Mouse (Mus musculus) adipocyte (in vitro differentiated cells): Measurements from ENCODE around the gene Rimkla.
"Not testable (repeated sequence)": the region's sequence is repeated elsewhere in the genome, so short reads cannot be mapped to it uniquely, and the experiment has no call there.

Experiments
- DNase-seq: peaks from one replicate; pipeline ENCODE4 v3.0.0-alpha.2; 2016; ENCODE audit warnings: low spot score

Rimkla gene

GRCm38 (mm10) chr4:119492291-119492932, at the start of gene Rimkla:
Gene Rimkla, minus strand, starts transcription at chr4:119492628.
- no peak for DNase-seq

GRCm38 (mm10) chr4:119540533-119540890, 48.1 kb upstream of the Rimkla start:
- DNase-seq = no peak

DNA sequence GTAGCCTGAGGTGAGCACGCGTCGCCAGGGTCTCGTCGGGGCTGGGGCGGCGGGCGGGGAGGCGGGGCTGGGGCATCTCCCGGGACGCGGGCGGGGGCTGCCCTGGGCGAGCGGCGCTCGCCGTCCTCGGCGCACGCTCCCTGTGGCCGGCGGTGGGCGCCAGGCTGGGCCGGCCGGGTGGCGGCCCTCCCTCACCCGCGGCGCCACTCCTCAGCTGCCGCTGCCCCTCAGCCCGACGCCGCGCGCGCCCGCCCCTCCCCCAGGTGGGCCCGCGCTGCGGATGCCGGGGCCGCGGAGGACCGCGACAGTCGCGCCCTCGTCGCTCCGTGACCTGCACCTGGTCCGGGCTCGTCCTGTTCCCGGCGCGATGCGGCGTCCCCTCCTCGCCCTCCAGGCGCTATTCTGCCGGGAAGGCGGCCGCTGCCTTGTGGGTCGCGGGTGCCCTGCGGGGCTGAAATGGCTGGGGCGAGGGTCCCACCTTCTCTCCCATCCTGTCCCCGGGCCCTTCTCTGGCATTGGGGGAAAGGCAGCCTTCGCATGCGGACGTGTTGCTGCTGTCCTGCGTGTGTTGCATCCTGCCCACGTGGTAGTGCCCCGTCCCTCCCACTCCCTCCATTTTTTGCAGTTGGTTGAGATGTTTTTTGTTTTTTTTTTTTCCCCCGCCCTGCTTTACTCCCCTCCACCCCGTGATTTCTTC, 47.6 kb upstream of the Rimkla start:
- peak; percentile 67 for DNase-seq

- peak; percentile 90 for DNase-seq
These were observed 46.8 kb upstream of the Rimkla start, which contains the start of gene Frg2f1 for GRCm38 (mm10) chr4:119539031-119539824. Gene Frg2f1, minus strand, starts transcription at chr4:119539529.

DNA sequence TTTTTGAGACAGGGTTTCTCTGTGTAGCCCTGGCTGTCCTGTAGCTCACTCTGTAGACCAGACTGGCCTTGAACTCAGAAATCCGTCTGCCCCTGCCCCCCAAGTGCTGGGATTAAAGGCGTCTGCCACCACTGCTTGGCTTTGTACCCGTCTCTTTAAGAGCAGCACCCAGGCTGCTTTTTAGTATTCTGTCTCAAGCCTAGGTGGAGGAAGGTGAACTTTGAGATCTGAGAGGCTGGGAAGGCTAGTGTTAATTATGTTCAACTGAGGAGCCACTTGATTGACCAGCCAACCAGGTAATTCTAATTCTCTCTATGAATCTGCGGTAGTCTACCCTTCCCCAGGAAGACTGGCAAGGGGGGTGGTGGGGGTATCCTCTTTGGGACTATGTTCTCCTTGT, 45.0 kb upstream of the Rimkla start:
- no peak for DNase-seq

DNA sequence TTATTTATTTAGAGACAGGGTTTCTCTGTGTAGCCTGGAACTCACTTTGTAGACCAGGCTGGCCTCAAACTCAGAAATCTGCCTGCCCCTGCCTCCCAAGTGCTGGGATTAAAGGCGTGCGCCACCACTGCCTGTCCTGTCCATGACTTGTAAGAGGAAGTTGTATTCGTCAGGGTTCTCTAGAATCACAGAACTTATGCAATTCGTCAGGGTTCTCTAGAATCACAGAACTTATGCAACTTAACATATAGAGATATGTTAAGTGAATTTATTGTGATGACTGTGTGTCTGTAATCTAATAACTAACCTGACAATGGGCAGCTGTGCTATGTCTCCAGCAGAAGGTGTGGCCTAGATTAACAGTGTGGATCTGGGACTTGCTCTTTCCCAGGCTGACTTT, 44.2 kb upstream of the Rimkla start, which contains the start of gene Foxj3:
Foxj3 (plus strand) TSS at position 390 of the 400 bp plus-strand sequence.
- DNase-seq = not testable (repeated sequence)

DNA sequence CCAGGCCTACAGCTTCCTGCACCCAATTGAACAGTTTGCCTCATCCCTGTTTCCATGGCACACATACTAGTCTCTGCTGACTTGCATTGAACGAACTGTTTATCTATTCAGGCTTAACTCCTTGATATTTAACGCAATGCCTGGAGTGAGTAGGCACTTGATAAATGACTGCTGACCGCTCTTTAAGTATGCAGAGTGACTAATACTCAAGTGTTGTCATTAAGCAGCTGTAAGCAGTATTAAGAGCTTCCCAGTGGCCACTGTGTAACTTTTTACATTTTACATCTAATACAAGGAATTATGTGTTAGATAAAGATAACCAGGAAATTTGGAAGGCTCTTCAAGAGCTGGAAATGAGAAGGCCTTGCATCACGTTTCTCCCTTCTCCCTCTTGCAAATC, 42.7 kb upstream of the Rimkla start:
- DNase-seq = no peak

- no peak for DNase-seq
These were observed 39.4 kb upstream of the Rimkla start for GRCm38 (mm10) chr4:119531813-119532212.

DNA sequence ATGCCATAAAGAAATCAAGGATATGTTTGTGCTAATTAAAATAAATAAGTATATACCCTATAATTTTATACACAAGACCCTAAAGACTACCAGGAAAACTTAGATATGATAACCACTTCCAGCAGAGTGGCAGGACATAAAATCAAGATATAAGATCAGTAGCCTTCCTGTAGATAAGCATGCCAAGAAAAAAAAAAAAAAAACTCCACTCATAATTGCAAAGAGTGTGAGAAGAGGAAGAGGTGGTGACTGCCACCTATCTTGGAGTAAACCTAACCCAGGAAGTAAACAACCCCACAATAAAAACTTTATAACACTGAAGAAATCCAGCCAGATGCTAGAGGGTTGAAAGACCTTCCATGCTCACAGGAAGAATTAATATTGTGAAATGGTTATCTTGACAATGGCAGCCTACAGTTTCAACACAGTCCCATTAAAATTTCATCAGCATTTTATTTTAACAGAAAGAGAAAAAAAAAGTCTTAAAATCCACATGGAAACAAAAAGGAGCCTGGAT, 34.0 kb upstream of the Rimkla start:
- DNase-seq = no peak

GRCm38 (mm10) chr4:119524466-119524865, 32.0 kb upstream of the Rimkla start:
- DNase-seq = no peak

DNA sequence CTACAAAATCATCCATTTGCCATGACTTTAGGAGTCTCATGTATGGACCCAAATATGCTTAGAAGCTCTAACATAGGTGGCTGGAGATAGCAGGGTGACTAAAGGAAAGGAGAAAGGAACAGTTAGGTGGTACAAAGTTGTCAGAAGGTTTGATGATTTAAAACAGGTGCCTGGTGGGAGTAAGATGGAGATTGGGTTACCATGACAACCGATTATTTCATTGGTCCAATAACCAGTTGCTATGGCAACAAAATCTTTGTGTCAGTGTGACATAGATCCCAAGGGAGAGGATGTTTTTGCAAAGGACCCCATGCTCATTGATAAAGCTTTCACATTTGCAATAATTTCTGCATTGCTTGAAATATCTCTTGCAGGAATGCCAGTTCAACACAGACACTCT, 31.6 kb upstream of the Rimkla start:
- DNase-seq = no peak

GRCm38 (mm10) chr4:119523575-119523974, 31.1 kb upstream of the Rimkla start:
- DNase-seq = no peak

GRCm38 (mm10) chr4:119512731-119513141, 20.3 kb upstream of the Rimkla start:
- peak; percentile 19 for DNase-seq

- DNase-seq = no peak
These were observed 19.2 kb upstream of the Rimkla start for GRCm38 (mm10) chr4:119511591-119511990.

DNA sequence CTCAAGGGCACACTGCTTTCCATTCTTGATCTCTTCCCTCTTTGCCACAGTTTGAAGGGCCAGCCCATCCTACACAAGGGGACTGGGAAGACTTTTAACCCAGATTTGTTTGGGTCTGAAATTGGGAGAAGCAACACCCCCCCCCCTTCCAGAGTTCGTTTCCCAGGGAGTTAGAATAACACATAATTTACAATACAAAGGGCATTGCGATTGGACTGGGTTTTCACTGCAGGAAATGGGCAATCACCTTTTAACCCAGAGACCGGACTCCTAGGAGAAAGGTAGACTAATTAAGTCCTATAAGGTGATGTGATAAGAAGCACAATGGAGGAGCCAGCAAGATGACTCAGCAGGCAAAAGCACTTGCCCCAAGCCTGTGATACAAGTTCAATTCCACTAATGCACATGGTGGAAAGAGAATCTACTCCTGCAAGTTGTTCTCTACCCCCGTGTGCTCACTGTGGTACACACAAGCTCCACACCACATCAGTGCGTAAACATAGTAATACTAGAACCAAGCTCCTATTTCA, 6.0 kb upstream of the Rimkla start:
- no peak for DNase-seq

DNA sequence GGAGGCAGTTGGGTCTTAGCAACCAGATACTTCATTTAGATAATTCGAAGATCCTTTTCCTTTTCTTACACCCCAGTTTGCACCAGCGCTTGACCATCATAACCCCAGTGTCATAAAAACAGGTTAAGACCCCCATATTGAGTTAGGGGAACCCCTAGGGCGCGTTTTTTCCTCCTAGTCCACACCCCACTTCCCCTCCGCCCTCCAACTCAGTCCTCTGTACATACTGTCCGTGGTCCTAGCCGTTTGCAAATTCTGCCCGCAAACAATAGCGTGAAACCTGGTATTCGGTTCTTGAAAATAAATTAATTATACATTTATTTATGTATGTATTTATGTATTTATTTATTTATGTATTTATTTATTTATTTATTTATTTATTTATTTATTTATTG, 502 bp upstream of the Rimkla start:
- DNase-seq = no peak

- no peak for DNase-seq
These were observed 1.6 kb downstream of the Rimkla start for GRCm38 (mm10) chr4:119490806-119491205.

DNA sequence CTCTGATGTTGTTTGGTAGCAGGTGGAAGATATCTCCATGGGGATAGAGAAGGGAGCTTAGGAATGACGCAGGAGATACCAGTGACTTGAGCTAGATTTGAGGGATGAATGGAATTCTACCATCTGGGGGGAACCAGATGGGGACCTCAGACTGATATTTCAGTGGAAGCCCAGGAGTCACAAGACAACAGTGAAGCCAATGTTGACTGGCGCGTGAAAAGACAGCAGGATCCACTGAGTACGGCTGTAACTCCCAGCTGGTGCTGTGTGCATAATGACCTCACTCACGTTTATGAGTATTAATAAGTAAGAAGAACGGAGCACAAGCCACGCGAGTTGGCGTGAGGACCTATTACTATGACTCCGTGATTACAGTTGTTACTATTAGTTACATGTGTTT, 2.8 kb downstream of the Rimkla start:
- DNase-seq = no peak

- DNase-seq = no peak
These were observed 7.5 kb downstream of the Rimkla start for GRCm38 (mm10) chr4:119484882-119485281.

- no peak for DNase-seq
These were observed 9.4 kb downstream of the Rimkla start for GRCm38 (mm10) chr4:119483051-119483450.

GRCm38 (mm10) chr4:119473150-119473549, 19.3 kb downstream of the Rimkla start:
- DNase-seq = no peak

GRCm38 (mm10) chr4:119472545-119472944, 19.9 kb downstream of the Rimkla start:
- no peak for DNase-seq
